Mouse (Mus musculus): ENCODE results near the gene 6430531B16Rik.
A peak's percentile ranks its signal among the peaks of the same experiment; 100 is the strongest.

The 6430531B16Rik gene

DNA sequence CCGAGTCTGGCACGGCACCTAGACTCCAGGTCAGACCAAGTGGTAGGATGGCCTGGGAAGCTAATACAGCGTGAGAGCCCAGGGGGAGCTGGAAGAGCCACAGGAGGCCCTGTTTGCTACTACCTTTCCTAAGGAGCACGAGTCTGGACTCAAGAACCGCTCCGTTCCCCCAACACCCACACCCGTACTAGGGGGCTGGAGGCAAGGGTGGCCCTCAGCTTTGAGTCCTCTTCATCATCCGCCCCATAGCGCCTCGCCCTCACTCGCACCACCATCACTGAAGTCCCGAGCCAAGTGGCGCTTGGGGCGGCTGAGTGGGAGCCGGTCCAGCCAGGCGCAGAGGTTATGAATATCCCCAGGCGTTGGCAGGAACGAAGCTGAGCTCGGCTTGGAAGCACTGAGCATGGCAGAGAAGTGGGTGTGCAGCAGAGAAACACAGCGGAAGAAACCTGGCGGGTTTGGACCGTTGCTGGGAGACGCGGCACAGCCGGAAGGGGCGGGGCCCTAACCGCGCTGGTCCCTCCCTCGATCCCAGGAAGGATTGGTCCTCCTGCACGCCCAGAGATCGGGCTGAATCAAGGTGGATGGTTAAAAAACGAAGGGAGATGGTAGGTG, at the start of gene 6430531B16Rik:
Gene 6430531B16Rik, minus strand, starts transcription at position 478 of the 615 bp plus-strand sequence.
- DNase-seq (ENCODE audit: low spot score), result peak; percentile 83

DNA sequence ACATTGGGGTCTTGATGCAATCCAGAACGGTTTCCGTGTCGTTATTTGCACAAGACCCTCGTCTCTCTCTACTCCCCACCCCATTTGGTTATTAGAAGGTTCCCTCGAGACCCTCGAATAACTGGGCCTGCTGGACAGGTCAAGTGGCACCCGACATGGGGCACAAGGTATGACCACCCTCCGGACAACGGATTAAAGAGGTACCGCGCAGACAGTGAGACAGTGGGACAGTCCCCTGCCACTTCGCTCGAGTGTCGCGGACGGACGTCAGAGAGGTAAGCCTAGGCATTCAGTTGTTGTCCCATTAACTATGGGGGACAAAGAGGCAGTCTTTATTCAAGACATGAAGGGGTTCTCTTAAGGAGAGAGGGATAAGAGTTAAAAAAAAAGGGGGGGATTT, 32.8 kb upstream of the 6430531B16Rik start:
- DNase-seq (ENCODE audit: low spot score), result no peak

DNA sequence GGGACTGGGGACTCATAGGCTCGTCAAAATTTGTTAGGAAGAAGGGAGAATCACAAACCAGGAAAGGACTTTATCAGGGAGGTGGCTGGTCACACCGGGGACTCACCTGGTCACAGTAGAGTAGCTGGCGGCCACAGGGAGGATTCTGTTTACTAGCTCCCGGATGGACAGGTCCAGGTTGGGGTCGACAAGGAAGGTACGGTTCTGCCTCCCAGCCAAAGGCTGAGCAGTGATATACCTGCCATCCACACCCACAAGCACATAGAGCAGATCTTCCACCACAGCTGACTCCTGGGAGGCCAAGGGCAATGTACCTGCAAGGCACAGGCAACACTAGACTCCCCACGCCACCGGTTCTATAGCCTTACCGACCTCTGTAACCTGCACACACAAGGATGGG, 29.2 kb upstream of the 6430531B16Rik start:
- DNase-seq (ENCODE audit: low spot score), result no peak

DNA sequence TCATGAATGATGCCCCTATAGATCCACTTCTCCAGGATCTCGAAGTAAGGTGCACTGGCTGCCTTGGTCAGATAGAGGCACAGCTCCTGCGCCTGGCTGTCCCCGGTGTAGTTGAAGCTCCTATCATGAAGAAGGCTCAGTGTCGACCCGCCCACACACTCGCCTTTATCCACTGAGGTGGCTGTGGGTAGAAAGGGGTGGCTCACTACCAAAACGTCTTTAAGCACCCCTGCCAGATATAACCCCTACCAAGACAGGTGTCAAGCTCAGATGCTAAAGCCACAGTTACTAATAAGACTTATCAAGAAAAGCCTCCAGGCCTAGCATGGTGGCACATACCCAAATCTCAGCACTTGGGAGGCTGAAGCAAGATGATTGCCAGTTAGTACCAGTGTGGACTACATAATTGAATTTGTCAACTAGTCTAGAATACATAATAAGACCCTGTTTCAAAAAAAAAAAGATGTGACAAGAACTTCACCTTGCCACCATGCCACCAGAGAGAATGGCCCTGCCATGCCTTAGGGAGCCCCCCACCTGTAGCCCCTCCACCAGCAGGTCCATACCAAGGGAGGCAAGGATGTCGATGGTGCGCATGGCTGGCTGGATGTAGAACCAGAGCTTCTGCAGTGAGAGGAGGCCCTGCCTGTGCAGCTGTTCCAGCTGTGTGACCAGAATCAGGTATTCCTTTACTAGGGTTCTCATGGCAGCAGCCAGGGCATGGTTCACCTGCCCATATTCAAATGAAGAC, 28.5 kb upstream of the 6430531B16Rik start:
- DNase-seq (ENCODE audit: low spot score), result no peak

DNA sequence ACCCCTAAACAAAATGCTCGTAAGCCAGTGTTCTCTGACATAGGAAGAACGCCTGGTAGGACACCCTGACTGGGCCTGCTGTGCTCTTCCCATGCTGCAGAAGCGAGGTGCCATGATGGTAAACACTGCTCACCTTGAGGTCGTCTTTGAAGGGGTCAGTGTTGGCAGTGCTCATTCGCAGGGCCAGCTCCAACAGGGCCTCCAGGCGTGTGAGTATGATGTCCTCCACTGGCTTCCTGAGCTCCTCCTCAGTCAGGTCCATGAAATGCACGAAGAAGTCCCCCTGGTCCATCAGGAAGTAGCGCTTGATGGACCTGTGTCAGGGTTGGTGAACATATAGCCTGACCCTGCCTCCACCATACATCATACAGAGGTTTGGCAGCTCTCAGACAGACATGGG, 26.1 kb upstream of the 6430531B16Rik start:
- no peak for DNase-seq (ENCODE audit: low spot score)

DNA sequence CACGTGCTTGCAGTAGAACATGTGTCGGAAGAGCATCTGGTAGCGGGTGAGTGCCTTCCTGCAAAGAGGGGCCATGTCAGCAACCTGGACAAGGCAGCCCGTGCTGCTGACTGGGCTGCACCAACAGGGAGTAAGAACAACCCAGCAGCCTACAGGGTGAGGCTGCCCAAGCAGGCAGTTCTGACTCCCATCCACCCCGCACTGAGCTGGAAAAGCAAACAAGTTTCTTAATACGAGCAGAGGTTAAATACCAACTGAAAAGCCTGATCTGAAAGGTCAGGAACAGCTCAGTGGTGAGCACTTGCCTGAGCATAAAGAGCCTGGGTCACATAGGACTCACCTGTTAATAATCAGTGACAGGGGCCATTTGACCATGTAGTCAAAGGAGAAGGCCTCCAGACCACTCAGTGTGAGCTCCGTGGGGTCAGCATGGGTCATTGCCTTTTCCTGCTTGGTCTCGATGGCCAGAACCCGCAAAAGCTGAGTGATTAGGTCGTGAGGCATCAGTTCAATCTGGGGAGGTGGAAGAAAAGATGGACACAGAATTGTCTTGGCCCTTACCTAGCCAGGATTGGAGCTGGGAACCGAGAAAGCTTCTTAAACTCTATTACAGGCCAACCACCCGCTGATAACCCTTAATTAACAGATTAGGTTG, 22.7 kb upstream of the 6430531B16Rik start:
- DNase-seq (ENCODE audit: low spot score), result no peak

DNA sequence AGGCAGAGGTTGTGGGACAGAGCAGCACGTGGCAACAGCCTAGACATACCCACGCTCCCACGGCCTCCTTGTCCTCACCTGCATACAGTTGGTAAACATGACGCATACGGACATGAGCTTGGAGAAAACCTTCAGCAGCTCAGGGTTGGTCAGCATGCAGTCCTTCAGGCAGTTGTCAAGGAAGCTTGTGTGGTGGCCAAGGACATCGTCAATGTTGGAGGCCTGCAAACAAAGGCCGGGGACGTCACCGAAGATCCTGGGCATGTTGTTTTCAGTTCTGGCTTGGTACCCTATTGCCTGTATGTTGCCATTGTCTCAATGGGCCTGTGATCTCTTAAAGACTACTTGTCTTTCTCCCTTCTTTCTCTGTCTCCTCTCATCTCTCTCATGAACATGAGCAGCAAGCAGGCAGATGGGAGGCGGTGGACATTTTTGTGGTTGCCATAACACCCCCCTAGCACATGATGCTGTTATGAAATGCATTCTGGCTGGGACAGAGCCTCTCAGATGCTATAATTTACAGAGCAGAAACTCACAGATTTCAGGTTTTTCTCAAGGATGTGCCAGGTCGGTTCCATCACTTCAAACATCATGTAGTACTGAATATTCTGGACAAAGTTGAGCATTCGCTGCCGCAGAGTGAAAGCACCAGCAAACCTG, 20.3 kb upstream of the 6430531B16Rik start:
- DNase-seq (ENCODE audit: low spot score), result no peak

DNA sequence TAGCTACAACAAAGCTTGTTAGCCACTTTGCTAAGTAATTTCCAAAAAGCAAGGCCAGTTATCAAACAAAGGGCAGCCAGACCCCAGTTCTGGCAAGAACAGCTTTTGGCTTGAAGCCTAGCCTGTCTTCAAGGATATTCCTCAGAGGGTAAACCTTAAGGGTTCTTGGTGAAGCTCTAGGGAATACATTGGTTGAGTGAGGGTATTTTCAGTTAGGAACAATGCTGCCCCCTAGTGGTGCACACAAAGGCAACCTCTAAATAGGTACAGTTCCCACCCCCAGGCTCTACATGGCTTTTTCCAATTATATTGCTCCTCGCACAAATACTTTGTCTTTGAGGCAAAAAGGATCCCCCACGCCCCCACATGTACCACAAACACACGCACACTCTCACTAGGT, 16.1 kb upstream of the 6430531B16Rik start:
- peak; percentile 43 for DNase-seq (ENCODE audit: low spot score)

DNA sequence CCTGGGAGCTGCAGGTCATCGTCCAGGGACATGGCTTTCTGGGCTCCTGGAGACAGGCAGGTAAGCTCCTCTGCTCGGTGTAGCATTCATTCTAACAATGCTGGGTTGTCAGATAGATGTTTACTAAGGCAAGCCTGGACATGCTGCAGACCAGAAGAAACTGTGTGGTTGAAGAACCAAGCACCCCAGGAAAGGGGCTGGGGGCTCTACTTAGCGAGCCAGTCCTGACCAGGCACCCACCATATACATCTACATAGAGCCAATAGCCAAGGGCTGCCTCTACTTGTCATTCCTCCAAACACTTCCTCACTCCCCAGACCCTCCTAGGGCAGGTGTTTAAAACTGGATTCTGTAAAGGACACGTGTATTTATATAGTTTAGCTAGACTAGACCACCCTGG, 15.6 kb upstream of the 6430531B16Rik start:
- no peak for DNase-seq (ENCODE audit: low spot score)

DNA sequence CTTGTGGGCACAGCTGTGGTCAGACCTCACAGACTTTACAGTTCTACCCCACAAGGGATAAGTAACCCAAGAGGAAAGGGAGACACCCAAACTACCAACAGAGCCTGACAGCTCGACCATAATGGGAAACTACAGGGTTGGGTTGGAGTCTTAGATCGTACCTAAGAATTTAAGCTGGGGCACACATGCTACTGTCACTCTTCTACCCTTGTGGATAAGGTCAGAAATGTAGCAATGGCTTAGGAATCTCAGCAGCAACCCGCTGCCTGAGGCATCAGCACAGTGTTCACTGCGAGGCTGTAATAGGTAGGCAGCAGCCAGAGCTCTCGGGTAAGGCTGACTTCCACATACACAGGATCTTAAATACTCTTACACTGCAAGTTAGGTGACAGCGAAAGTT, 15.0 kb upstream of the 6430531B16Rik start:
- DNase-seq (ENCODE audit: low spot score), result no peak

DNA sequence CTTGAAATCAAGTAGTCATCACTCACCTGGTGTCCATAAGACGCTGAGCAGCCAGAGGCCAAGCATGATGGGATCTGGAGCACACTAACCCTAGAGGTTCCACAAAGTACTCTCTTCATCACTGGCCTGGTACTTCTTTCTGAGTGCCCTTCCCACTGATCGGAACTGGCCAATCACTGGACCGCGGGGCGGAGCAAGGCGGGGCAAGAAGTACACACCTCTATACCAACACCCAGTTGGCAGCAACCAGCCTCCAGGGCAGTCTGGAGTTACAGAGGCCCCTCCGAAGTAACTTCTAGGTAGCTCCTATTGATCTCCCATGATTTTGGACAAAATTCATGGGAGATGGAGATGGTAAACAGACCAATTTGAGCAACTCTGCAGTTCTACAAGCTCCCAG, 13.9 kb upstream of the 6430531B16Rik start, which contains the start of gene Adam8:
Gene Adam8, minus strand, starts transcription at position 157 of the 400 bp plus-strand sequence.
- no peak for DNase-seq (ENCODE audit: low spot score)

DNA sequence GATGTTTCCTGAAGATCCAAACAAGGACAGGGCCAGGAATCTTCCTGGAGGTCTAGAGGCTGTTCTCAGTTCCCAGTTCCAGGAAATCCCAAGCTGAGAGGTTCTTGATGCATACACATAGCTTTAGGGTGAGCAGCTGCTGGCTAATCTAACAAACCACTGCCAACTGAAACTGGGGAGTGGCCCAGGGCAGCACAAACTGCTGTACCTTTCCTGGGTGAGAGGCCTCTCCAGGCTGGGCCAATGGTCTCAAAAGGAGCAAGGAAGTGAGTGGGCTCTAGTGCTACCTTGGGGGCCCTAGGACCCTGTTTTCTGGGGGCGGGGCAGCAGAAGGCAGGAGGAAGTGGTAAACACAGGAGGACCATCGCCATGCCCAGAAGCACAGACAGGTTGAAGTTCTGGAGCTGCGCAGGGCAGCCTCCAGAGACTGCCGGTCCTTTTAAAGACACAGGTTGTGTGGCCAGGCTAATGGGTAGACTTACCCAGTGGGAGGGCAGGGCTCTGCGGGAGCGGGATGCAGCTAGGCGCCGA, 12.4 kb upstream of the 6430531B16Rik start:
- DNase-seq (ENCODE audit: low spot score), result no peak

DNA sequence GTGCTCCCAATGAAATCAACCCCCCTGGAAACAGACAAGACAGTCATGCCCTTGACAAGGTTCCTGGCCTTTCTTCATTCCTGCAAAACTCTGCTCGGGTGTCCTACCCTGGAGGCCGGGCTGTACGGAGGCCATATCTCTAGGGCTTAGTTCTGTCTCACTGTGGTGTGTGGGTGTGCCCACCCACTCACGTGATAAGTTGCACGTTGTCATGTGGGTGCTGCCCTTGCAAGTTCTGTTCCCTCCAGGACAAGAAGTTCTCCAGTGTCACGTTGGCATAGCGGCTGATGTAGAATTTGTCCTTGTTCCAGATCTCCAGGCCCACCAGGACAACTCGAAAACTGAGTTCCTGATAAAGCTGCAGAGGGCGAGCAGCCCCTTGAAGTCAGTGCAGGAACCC, 9.7 kb upstream of the 6430531B16Rik start:
- DNase-seq (ENCODE audit: low spot score), result no peak

DNA sequence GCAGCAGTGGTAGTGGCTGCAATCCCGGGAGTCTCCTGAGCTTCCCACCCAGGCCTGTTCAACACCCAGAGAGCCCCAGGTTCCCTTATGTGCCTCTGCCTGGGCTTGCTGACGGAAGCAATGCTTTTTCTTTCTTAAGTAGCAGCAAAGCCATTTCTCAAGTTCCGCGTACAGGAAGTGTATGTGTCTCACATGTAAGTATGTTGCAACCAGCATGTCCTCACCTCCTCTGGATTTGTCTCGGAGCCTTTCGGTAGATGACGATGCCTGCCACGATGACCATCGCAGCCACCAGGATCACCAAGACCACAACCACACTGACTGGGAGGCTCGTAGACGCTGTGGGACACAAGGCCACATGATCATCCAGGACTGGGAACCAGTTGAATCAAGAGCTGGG, 6.0 kb upstream of the 6430531B16Rik start:
- DNase-seq (ENCODE audit: low spot score), result no peak

DNA sequence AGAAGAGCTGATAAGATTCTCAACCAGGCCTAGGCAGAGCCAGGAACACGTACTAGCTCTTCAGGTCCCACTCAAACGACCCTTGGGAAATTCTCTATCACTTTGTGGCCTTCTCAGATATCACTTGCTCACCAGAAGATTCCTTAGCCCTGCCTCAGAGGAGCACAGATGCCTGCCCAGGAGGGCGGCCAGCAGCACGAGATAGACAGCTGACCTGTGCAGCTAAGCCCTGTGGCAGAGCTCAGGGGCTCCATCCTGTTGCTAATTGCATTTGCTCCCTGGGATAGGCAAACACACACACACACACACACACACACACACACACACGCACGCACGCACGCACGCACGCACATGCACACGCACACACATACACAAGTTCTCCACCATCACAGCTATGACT, 3.5 kb upstream of the 6430531B16Rik start:
- DNase-seq (ENCODE audit: low spot score), result no peak

DNA sequence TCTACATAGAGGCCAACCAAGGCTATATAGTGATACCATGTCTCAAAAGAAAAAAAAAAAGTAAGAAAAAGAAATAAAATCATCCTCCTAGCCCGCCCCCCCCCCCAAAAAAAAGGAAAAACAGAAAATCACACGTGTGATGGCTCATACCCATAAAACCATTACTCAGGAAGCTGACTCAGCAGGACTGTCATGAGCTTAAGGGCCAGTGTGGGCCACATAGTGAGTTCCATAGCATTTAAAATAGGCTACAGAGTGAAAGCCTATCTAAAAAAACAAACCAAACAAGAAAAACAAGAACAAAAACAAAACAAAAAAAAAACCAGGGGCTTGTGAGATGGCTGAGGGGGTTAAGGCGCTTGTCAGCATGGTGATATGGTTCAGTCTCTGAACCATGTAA, 2.2 kb upstream of the 6430531B16Rik start:
- DNase-seq (ENCODE audit: low spot score), result no peak

DNA sequence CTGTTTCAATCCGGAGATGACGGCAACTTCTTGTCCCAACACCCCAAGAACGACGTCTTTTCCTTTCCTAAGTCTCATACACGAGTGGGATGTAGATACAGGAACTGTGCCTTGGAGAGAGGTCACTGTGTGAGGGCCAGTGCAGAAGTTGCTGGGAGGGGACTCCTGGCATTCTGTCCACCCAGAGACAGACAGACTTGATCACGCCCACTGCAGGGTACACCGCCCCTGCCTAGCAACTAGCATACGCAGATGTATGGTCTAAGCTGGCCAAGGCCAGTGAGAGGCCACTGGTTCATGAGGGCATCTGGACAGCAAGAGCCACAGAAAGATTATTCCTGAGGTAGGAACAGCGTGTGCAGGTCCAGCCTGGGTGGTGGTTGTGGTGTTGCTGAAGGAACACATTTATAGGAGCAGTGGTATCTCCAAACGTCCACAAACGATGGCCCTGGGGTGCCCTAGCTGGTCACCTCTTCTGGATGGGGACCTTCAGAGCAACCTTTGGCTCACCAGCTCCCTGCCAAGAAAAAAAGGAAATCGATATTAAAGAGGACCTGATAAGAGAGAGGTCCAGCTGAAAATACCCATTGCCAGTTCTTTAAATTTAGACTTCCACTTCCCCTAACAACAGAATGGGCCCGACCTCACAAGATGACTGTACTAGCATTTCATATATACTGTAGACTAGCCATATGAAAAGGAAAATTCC, 610 bp upstream of the 6430531B16Rik start:
- no peak for DNase-seq (ENCODE audit: low spot score)

DNA sequence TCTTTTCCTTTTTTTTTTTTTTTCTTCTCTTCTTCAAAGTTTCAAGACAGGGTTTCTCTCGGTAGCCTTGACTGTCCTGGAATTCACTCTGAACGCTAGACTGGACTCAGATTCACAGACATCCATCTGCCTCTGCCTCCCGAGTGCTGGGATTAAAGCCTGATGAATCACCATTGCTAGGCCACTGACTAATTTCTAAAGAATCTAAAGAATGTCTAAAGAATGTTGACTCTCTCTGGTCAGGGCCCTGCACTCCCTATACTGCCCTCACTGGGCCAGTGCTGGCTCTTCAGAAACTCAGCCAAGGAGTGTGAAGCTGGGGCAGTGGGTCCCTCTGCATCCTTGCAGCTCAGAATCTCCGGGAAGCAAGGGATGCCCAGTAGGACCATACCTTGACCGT, 3.1 kb downstream of the 6430531B16Rik start:
- DNase-seq (ENCODE audit: low spot score), result no peak

DNA sequence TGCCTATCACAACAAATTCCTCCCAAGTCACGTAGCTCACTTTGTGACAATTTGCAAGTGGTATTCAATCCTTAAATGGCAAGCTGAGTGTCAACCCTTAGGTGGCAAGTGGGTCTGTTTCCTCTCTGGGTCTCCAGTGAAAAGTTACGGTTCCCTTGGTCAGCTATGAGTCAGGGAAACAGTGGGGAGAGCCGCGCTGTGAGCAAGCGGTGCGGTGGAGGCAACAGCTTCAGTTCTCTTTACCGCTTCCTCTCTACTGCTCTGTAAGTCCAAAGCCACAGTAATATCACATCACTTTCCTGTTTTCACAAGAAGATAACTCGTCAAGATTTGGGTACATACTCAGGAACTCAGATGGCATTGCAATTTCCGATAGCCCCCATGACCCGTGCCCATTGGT, 4.2 kb downstream of the 6430531B16Rik start:
- no peak for DNase-seq (ENCODE audit: low spot score)

DNA sequence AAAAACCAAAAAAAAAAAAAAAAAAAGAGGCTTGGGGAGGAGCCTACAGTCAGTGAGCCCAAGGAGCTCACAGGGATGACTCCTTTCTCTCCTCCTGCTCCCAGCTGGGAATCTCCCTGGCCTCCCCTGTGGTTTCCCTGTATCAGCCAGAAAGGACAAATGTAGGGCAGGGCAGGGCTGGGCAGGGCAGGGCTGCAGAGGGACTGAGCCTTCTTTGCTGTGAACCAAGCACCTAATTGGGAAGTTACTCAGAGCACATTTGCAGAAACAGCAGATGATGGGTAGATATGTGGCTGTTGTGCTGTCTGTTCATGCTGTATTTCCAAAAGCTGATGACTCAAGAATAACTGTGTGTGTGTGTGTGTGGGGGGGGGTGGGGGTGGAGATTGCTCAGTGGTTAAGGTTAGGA, 5.6 kb downstream of the 6430531B16Rik start:
- no peak for DNase-seq (ENCODE audit: low spot score)

DNA sequence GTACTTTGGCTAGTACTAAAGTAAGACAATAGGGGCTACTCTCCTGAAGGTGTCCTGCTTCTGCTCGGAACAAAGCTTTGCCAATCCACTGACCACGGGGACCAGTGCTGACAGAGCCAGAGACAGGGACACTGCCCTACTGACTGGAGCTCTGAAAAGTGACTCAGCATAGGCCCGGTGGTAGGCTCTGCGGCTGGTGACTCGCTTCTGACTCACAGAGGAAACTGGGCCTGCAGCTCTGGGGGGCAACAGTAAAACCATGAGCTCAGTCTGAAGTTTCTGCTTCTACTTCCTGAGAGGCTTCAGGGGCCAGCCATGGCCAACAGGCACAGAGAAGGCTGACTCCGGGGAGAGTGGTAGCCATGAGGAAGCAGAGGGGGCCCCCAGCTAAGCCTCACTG, 7.1 kb downstream of the 6430531B16Rik start:
- no peak for DNase-seq (ENCODE audit: low spot score)

DNA sequence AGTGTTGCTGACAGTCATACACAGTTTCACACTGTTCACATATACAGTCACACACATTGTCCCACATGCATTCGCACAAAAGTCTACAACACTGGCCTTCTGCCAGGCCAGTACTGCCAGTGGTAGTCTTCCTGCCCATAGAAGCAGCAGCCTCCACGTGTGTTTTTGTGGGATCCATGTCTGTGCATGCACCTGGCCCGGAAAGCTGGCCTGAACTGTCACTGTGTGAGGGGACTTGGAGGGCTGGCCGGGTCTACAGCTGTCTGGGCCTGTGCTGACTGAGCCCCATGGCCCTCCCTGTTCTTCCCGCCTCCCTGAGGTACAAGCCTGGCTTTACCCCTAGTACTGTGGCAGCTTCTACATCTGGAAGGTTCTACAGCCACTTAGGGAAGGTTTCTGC, 7.6 kb downstream of the 6430531B16Rik start:
- no peak for DNase-seq (ENCODE audit: low spot score)

Measured in testis, postnatal 14 days (tissue).